Mouse (Mus musculus): ENCODE results near the gene Id1. TPM values are rescaled to one million over a fixed set of nuclear protein-coding genes. Genes with fewer than 3 reads are reported as not detected.
A peak's percentile ranks its signal among the peaks of the same experiment; 100 is the strongest.

Gene Id1
- polyA plus RNA-seq, 1 experiment from 2014 or later = 30.6 TPM

DNA sequence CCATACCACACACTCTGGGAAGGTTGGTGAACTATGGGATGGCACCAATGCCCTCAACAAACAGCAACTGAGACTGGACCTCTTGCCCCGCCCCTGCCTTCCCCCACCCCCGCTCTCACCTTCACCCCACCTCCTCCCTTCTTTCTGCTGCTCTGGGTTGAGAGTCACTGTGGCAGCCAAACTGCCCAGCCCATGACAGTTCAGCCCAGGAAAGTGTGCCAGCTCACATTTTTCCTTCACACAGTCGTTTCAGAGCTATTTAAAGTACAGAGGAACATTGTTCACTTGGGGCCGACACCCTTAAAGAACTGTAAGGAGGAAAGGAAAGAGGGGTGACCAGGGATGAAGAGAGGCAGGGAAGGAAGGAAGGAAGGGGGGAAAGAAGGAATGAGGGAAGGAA, 22.3 kb downstream of the Id1 start:
- H3K4me2 ChIP-seq = no peak overlapping the region
- H3K9ac ChIP-seq = no peak overlapping the region
- H3K9me3 ChIP-seq (replicated peaks) = no peaks in the 10 kb centered on the region
- H3K27me3 ChIP-seq (replicated peaks) = peaks cover 49% of the 10 kb centered on the region
- WGBS (ENCODE audit: insufficient replicate concordance) = 49% methylated on average over 4 of the region's 4 CpGs
- ATAC-seq = no peak
- no peak overlapping the region for H3K4me3 ChIP-seq
- H3K27ac ChIP-seq = no peak overlapping the region
- H3K36me3 ChIP-seq = no peaks in the 10 kb centered on the region
- H3K4me1 ChIP-seq = peaks cover 21% of the 10 kb centered on the region

DNA sequence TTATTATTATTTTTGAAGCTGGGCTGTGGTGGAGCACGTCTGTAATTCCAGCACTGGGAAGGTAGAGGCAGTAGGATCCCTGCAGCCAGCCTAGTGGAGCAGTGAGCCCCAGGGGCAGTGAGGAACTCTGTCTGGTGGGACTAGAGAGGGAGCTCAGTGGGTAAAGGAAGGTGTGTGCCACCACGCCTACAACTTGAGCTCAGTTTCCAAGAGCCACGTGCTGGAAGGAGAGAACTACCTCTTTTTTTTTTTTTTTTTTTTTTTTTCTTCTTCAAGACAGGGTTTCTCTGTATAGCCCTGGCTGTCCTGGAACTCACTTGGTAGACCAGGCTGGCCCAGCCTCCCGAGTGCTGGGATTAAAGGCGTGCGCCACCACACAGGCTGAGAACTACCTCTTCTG, 27.3 kb downstream of the Id1 start:
- peaks cover 52% of the 10 kb centered on the region for H3K4me1 ChIP-seq
- H3K27ac ChIP-seq = no peak overlapping the region
- no peak overlapping the region for H3K9ac ChIP-seq
- ATAC-seq = no peak
- WGBS (ENCODE audit: insufficient replicate concordance) = 54% methylated on average over 6 of the region's 6 CpGs
- H3K27me3 ChIP-seq (replicated peaks) = peaks cover 16% of the 10 kb centered on the region
- no peak overlapping the region for H3K4me3 ChIP-seq
- H3K4me2 ChIP-seq = no peak overlapping the region
- no peaks in the 10 kb centered on the region for H3K9me3 ChIP-seq (replicated peaks)
- H3K36me3 ChIP-seq = no peaks in the 10 kb centered on the region

- Histone ChIP-seq H3K36me3 (no peaks in the 10 kb centered on the region), H3K9me3 (replicated peaks) (no peaks in the 10 kb centered on the region), H3K4me3 (no peak overlapping the region), H3K4me1 (peaks cover 56% of the 10 kb centered on the region), H3K4me2 (no peak overlapping the region), H3K27me3 (replicated peaks) (peaks cover 24% of the 10 kb centered on the region), H3K27ac (no peak overlapping the region), H3K9ac (no peak overlapping the region)
- WGBS (ENCODE audit: insufficient replicate concordance) = 23% methylated on average over 14 of the region's 14 CpGs
- no peak for ATAC-seq
Measured at GRCm38 (mm10) chr2:152764172-152765044, 28.4 kb downstream of the Id1 start.

DNA sequence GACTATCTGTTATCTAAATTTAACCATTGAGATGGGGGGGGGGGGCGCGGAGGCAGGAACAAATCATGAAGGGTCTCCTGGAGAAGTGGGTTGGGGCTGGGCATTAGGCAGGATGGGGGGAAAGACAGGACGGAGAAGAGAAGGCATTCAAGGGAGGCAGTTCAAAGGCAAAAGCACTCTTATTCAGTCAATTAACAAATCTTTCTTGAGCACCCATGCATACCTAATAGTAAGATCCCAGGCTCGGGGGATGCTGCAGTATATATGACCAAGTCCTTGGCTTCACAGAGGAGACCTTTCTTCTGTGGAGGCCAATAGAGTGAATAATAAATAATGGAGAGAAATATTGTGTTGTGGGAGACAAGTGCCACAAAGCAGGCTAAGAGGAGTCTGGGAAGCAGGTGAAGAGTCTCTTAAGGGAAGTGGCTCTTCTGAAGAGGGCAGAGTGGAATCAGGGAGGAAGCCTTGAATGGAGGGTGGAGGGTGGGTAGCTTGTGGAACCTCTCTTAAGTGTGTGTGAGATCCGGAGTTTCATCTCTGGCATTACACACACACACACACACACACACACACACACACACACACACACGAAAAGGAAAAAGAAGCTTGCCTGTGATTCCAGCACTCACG, 29.1 kb downstream of the Id1 start:
- H3K36me3 ChIP-seq = no peaks in the 10 kb centered on the region
- peaks cover 63% of the 10 kb centered on the region for H3K4me1 ChIP-seq
- H3K4me2 ChIP-seq = no peak overlapping the region
- no peak overlapping the region for H3K27ac ChIP-seq
- no peak overlapping the region for H3K4me3 ChIP-seq
- 54% methylated on average over 4 of the region's 7 CpGs for WGBS (ENCODE audit: insufficient replicate concordance)
- ATAC-seq = no peak
- no peaks in the 10 kb centered on the region for H3K9me3 ChIP-seq (replicated peaks)
- H3K9ac ChIP-seq = no peak overlapping the region
- peaks cover 25% of the 10 kb centered on the region for H3K27me3 ChIP-seq (replicated peaks)

DNA sequence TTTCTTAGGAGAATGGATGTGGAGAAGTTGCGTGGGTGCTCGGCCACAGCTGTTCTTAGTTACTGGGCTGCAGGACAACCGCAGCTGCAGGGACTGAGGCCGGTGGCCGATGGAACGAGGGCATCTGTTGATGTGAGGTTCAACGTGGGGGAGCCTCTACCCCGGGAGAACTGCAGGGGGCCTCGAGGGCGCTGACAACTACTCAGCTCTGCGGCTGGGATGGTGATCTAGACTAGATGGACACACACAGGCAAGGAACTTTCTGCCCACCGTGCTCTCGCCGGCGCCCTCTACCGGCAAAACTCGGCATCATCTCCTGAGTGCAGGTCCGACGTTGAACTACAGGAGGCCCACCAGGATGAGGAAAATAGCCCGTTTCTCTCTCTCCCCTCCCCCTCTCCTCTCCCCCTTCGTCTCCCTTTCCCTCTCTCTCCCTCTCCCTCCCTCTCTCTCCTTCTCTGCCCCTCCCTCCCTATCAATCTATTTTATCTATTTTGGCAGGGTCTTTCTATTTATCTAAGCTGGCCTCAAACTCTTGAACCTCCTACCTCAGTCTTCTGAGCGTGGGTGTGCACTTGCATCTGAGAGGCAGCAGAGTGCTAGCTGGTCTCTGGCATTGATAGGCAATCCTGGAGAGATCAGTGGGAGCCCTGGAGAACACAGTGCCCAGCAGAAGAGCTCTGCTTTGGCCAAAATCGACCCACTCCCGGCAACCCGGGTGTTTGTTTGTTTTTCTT, 30.5 kb downstream of the Id1 start:
- H3K4me1 ChIP-seq = peaks cover 68% of the 10 kb centered on the region
- no peaks in the 10 kb centered on the region for H3K36me3 ChIP-seq
- H3K9ac ChIP-seq = peak overlapping the region; percentile 7; the same call in 1 of the 2 replicates
- H3K9me3 ChIP-seq (replicated peaks) = no peaks in the 10 kb centered on the region
- H3K27ac ChIP-seq = no peak overlapping the region
- H3K4me2 ChIP-seq = peak overlapping the region; percentile 41
- H3K4me3 ChIP-seq = no peak overlapping the region
- H3K27me3 ChIP-seq (replicated peaks) = peaks cover 37% of the 10 kb centered on the region
- 16% methylated on average over 25 of the region's 25 CpGs for WGBS (ENCODE audit: insufficient replicate concordance)
- ATAC-seq = peak; percentile 53; the same call in 1 of the 2 replicates

GRCm38 (mm10) chr2:152767618-152768271, 31.7 kb downstream of the Id1 start:
- no peaks in the 10 kb centered on the region for H3K36me3 ChIP-seq
- peak overlapping the region; percentile 10; the same call in 1 of the 2 replicates for H3K4me2 ChIP-seq
- peak; percentile 65 for ATAC-seq
- no peaks in the 10 kb centered on the region for H3K9me3 ChIP-seq (replicated peaks)
- 0 out of 2 replicates have a peak overlapping the region, but pooled peaks have one; percentile 16 for H3K27ac ChIP-seq
- H3K27me3 ChIP-seq (replicated peaks) = peaks cover 46% of the 10 kb centered on the region
- H3K4me1 ChIP-seq = peaks cover 70% of the 10 kb centered on the region
- H3K4me3 ChIP-seq = no peak overlapping the region
- WGBS (ENCODE audit: insufficient replicate concordance) = 40% methylated on average over 12 of the region's 12 CpGs
- H3K9ac ChIP-seq = no peak overlapping the region; the same call in 1 of the 2 replicates

DNA sequence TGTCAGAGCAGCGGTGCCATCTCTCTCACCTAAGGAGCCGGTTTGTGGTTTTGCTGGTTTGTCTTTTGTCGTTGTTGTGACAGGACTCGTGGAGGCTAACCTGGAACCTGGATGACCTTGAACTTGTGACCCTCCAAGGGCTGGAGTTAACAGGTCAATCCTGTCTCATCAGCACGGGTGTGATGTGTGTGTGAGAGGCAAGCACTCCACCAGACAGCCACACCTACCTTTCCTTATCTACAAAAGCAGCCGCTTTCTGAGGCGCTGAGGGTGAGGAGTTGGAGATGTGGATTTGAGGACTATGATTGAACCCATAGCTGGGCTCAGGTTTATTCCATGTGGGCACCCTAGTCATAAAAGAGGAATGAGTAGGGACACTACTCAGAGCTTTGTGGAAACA, 33.6 kb downstream of the Id1 start:
- Histone ChIP-seq H3K27ac (no peak overlapping the region), H3K4me1 (peaks cover 65% of the 10 kb centered on the region), H3K4me2 (no peak overlapping the region), H3K9ac (no peak overlapping the region), H3K4me3 (no peak overlapping the region), H3K27me3 (replicated peaks) (peaks cover 49% of the 10 kb centered on the region), H3K36me3 (no peaks in the 10 kb centered on the region), H3K9me3 (replicated peaks) (no peaks in the 10 kb centered on the region)
- ATAC-seq = peak; percentile 85
- 36% methylated on average over 7 of the region's 7 CpGs for WGBS (ENCODE audit: insufficient replicate concordance)

GRCm38 (mm10) chr2:152771571-152771970, 35.5 kb downstream of the Id1 start:
- no peak overlapping the region for H3K4me2 ChIP-seq
- no peak overlapping the region for H3K9ac ChIP-seq
- H3K36me3 ChIP-seq = no peaks in the 10 kb centered on the region
- no peak overlapping the region for H3K4me3 ChIP-seq
- 62% methylated on average over 9 of the region's 9 CpGs for WGBS (ENCODE audit: insufficient replicate concordance)
- H3K27me3 ChIP-seq (replicated peaks) = peaks cover 41% of the 10 kb centered on the region
- H3K4me1 ChIP-seq = peaks cover 51% of the 10 kb centered on the region
- H3K27ac ChIP-seq = no peak overlapping the region
- H3K9me3 ChIP-seq (replicated peaks) = no peaks in the 10 kb centered on the region
- no peak for ATAC-seq

GRCm38 (mm10) chr2:152772231-152772630, 36.2 kb downstream of the Id1 start:
- Histone ChIP-seq H3K27me3 (replicated peaks) (peaks cover 41% of the 10 kb centered on the region), H3K27ac (no peak overlapping the region), H3K9ac (no peak overlapping the region), H3K36me3 (0 out of 2 replicates have a peak, but pooled peaks cover under 1% of the 10 kb centered on the region), H3K4me3 (no peak overlapping the region), H3K4me1 (peaks cover 44% of the 10 kb centered on the region), H3K9me3 (replicated peaks) (no peaks in the 10 kb centered on the region), H3K4me2 (no peak overlapping the region)
- WGBS (ENCODE audit: insufficient replicate concordance) = 18% methylated on average over 1 of the region's 1 CpGs
- ATAC-seq = no peak

- Histone ChIP-seq H3K4me3 (no peak overlapping the region), H3K36me3 (peaks cover 24% of the 10 kb centered on the region), H3K27ac (no peak overlapping the region), H3K4me2 (no peak overlapping the region), H3K9ac (no peak overlapping the region), H3K27me3 (replicated peaks) (peaks cover 28% of the 10 kb centered on the region), H3K9me3 (replicated peaks) (no peaks in the 10 kb centered on the region), H3K4me1 (peaks cover 30% of the 10 kb centered on the region)
- WGBS (ENCODE audit: insufficient replicate concordance) = 53% methylated on average over 4 of the region's 4 CpGs
- no peak for ATAC-seq
Measured at GRCm38 (mm10) chr2:152775357-152775756, 39.3 kb downstream of the Id1 start.

GRCm38 (mm10) chr2:152776019-152776418, 40.0 kb downstream of the Id1 start:
- H3K9ac ChIP-seq = no peak overlapping the region
- peaks cover 35% of the 10 kb centered on the region for H3K4me1 ChIP-seq
- peaks cover 31% of the 10 kb centered on the region for H3K36me3 ChIP-seq
- no peak for ATAC-seq
- no peak overlapping the region for H3K4me2 ChIP-seq
- WGBS (ENCODE audit: insufficient replicate concordance) = 71% methylated on average over 3 of the region's 3 CpGs
- H3K9me3 ChIP-seq (replicated peaks) = no peaks in the 10 kb centered on the region
- H3K4me3 ChIP-seq = no peak overlapping the region
- H3K27me3 ChIP-seq (replicated peaks) = peaks cover 22% of the 10 kb centered on the region
- no peak overlapping the region for H3K27ac ChIP-seq

All from liver, embryonic 12.5 days (tissue).